Mouse (Mus musculus) left cerebral cortex, postnatal 4 days (tissue): ENCODE measurements around the gene Rrp1. TPM values are rescaled to one million over a fixed set of nuclear protein-coding genes. Genes with fewer than 3 reads are reported as not detected.
"Not testable (repeated sequence)": the region's sequence is repeated elsewhere in the genome, so short reads cannot be mapped to it uniquely, and the experiment has no call there.

Experiments used
- DNase-seq: peaks from one replicate; pipeline ENCODE4 v3.0.0-alpha.2; 2022
- intact Hi-C: fragments of 180-260 bp; cut with DNase I; formaldehyde crosslinking; loops from one replicate; pipeline ENCODE4 v1.15.1; 2025
- total RNA-seq, 2 experiments: library from RNA; stranded (reverse); gene quantifications; 2 replicates each; pipeline ENCODE4 v1.2.3; 2021

The Rrp1 gene
- total RNA-seq, 2 experiments from 2014 or later, result 295 to 298 TPM

DNA sequence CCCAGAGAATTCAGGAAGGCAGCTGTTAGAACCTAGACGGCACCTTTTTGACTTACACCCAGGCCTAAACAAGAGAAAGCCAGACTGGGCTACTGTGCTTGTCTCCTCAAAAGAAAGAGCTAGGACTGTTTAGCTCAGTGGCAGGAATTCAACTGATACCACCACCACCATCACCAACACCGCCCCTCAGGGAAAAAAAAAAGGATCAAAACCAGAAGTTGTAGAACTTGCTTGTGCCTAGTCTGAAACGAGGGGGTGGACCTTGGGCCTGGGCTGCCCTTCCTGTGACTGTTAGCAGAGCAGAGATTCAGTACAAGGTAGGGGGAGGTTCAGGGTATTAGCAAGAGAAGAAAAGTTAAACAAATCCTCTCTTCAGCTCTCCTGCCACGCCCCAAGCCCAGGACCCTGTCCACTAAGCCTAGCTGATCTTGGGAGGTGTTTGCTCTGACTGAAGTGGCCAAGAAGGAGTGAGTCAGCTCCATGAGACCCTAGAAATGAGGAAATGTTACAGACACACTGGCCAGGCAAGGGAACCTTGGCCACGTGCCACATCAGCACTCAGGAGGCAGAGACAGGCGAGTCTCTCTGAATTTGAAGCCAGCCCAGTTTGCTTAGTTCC, 13.4 kb upstream of the Rrp1 start:
- intact Hi-C loops, result no loop called here
- no peak for DNase-seq

DNA sequence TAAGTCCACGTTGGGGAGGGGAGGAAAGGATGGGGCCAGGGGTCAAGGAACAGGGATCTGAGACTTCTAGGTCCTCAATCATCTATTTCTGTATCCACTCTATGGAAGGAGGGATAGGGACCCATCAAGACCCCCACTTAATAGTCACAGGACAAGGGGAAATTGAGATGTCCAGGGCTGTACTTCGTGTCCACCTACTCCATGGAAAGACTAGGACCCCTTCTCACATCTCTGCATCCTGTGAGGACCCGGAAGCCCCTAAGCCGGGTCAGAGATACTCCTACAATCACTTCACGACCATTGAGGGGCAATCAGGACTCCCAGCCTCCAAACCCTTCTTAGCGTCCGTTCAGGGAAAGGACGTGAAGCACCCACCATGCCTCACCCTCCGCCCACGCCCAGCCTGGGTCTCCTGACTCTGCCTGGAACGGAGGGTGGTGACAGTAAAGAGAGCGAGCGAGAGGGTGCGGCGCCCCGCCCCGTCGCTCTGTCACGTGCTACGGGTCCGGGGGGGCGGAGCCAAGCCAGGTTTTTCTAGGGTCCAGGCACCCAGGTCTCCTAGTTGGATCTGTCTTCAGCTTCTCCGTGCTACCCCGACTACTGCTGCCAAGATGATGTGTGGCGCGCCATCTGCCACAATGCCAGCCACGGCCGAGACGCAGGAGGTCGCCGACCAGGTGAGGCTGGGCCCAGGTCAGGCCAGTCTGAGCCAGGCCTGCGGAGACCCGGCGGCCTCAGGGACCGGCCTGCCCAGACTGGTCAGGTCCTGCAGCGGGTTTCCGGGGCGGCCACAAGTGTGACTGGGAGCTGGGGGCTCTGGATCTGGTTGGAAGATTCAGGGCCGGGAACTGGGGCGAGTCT, 12.6 kb upstream of the Rrp1 start, which contains the start of gene Cstb:
Gene Cstb (plus strand): TSS at position 489 of the 861 bp plus-strand sequence.
- intact Hi-C loops, result no loop called here
- DNase-seq, result peak; percentile 78

DNA sequence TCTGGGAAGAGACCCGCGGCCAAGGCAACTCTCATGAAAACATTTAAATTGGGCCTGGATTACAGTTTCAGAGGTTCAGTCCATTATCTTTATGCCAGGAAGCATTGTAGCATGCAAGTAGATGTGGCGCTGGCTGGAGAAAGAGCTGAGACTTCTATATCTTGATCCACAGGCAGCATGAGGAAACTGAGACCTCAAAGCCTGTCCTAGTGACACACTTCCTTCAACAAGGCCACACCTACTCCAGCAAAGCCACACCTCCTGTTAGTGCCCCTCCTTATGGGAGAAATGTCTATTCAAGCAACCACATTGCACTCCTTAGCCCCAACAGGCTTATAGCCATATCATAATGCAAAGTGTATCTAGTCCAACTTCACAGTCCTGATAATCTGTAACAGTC, 9.8 kb upstream of the Rrp1 start:
- intact Hi-C loops, result no loop called here
- no peak for DNase-seq

DNA sequence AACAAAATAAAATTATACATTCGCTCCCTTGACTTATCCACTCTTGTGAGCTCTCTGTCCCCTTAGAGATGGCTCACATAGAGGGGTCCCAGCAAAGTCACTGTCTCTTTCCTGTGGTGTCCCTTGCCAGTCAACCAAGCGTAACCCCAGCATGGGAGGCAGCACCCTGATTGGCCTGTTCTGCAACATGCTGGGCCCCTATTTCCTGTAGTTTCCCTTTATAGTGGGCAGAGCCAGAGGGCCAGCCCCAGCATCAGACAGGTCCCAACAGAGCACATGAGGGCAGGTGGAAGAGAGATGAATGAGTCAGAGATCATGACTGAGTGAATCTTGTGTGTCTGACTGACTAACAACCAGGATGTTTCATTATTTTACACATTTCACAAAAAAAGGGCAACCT, 8.1 kb upstream of the Rrp1 start:
- intact Hi-C loops, result no loop called here
- no peak for DNase-seq

DNA sequence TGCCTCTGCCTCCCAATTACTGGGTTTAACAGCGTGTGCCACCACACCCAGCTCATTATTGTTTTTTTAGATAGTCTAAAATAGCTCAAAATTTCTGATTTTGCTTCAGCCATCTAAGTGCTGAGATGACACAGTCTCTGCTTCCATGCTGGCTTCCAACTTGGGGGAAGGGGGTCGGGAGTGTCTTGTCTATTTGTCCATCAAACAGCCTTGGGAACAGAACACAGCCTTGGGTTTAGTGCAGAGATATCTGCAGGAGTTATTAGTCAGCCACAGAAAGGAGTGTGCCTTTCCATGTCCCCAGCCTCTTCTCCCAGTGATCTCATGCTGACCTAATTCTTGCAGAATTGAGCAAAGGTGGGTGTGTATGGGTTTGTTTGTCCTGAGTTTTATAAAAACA, 5.9 kb upstream of the Rrp1 start:
- DNase-seq, result no peak
- intact Hi-C loops, result no loop called here

DNA sequence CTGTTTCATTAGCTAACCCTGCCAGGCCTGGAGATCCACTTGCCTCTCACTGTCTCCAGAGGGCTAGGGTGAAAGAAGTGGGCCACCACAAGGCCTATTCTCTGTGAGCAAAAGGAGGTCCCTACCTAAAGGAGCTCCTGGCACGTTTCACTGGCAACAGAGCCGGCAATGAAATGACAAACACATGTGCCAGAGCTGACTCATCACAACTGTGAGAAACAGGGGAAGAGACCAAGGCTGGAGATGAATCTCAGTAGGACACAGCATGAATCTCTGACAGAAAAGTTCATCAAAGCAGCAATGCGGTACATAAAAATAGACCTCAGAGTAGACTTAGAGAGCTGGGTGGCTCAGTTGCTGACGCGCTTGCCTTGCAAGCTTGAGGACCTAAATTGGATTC, 5.0 kb upstream of the Rrp1 start:
- no peak for DNase-seq
- intact Hi-C loops, result no loop called here

DNA sequence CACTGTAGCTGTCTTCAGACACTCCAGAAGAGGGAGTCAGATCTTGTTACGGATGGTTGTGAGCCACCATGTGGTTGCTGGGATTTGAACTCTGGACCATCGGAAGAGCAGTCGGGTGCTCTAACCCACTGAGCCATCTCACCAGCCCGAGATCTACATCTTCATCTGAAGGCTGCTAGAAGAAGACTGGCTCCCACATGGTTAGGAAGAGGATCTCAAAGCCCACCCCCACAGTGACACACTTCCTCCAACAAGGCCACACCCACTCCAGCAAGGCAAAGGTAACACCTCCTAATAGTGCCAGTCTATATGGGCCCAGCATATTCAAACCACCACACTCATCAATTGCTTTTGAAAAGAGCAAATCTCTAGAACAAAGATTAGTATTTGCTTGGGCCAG, 2.1 kb upstream of the Rrp1 start:
- intact Hi-C loops, DNase-seq: not testable (repeated sequence)

DNA sequence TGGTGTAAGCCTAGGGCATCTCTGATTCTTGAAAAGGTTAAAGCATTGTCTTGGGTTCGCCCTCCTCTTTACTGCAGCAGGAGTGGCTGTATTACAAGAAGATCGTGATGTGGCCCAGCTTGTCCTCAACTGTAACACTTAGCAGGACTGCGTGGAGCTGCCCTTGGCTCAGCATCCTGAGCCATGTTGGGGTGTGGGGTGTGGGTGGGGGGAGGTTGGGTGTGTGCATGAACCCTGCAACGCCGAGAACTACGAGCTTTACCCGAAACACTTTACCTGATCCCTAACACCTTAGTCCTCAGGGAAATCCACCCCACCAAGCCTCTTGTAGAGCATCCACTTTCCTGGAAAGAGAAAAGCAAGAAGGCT, 293 bp upstream of the Rrp1 start:
- no peak for DNase-seq
- intact Hi-C loops, result no loop called here

DNA sequence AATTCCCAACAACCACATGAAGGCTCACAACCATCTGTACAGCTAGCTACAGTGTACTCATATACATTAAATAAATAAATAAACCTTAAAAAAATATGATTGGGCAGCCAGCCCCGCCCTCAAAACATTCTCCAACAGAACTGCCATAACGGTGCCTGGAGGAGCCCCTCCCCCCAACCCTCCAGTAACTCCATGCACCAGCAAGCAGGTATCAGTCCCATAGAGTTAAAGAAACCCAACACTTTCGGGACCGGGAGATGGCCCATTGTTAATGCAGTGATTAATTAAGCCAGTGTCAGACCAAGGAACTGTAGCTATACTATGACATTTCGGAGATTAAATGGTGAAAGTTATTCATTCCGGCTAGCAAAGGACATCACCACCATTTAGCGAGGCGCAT, 992 bp downstream of the Rrp1 start:
- DNase-seq, result no peak
- intact Hi-C loops, result no loop called here

DNA sequence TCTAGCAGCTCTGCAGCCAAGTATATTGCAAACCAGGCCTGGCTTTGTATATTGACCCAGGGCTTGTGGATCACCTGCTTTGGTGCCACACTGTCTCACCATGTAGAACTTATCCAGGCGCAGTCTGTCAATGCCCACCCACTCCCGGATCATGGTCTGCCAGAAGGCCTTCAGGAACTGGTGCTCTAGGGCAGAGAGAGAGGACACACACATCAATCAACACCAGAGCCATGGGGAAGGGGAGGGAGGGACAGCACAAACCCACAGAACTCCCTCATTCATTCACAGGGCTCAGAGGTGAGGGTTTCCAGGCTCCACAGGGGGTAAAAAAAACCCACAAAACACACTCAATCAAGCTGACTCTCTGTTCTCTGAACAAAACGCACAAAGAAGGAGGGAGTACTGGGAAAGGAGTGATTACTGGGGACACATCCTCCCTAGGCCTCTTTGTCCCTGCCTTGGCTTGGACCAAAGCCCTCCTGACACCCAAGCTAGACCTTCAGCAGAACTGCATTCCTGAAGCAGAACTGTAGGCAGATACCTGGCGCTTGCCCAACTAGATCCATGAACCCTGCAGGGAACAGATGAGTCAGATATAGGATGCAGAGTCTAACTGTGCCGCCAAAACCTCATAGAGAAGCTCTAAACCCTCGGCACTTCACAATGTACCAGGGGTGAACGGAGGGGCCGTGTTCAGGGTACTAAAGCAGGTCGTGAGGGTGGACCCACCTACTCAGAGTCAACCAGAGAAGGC, 3.6 kb downstream of the Rrp1 start:
- no peak for DNase-seq
- intact Hi-C loops, result no loop called here

DNA sequence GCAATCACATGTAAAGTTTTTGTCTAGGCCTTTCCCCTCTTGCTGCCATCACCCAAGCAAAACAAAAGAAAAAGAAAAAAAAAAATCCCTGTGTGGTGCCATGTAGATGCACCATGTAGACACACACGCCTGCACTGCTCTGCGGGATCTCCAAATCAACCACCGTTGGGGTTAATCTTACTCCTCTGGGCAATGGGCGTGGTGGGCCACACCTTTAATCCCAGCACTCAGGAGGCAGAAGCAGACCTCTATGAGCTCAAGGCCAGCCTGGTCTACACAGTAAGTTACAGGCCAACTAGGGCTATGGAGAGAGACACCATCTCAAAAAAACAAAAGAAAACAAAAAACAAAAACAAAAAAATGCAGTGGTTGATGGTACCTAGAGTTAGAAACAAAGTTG, 5.7 kb downstream of the Rrp1 start:
- DNase-seq, result no peak
- intact Hi-C loops, result no loop called here

DNA sequence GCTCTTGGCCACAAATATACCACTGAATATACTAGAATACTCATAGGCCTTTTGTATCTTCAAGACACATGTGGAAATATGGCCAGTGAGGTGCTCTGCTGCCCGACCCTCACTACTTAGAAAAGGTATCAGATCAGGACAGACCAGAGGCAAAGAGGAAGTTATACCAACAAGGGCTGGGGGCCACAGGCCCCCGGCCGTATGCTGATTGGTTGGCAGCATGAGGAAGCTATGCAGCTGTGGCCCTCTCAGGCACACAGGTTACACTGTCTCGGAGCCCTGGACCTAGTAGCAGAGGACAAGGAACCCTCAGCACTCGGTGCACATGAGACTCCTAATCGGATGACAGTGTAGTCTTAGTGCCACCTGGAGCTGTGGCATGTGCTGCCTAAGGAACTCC, 6.7 kb downstream of the Rrp1 start:
- DNase-seq, result no peak
- intact Hi-C loops, result no loop called here

DNA sequence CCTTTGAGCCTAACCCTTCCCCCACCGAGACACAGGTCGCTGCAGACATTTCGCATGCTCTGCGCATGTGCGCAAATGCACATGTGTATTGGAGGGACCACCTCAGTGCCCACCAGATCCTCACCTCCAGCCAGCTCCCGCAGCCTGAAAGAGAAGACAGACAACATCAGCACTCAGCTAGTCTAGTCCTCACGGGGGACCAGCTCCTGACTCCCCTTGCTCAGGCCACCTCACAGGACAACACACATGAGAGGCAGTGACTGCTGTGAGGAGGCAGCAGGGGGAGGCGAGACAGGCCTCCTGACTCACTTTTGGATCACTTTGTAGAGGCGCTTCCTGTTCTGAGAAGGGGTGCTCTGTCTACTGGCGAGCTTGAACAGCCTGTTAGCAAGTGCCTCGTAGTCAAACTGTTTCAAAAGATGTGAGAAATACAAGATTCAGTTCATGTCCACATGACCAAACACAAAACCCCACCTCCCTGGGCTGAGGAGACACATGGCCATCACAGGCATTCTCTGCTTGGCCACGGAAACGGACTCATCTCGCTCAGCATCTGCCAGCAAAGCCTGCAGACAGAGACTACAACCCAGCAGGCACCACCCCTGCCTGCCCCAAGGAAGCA, 10.4 kb downstream of the Rrp1 start:
- intact Hi-C loops, result no loop called here
- no peak for DNase-seq

DNA sequence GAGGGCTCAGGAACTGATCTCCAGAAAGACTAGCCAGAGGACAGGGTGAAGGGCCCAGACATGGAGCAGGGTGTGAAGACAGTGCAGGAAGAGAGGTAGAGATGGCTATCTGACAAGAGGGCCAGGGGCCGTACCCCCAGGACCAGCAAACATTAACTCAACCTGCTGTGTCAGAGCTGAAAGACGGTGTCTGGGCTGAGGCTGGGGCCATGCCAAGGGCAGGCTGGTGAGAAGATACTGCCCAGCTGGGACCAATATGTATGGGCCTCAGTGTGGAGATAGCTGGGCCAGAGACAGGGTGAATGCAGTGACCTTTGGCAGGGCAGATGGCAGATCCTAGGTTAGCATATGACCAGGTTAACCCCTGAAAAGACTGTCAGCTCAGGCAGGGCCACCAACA, 11.7 kb downstream of the Rrp1 start:
- no peak for DNase-seq
- intact Hi-C loops, result no loop called here

DNA sequence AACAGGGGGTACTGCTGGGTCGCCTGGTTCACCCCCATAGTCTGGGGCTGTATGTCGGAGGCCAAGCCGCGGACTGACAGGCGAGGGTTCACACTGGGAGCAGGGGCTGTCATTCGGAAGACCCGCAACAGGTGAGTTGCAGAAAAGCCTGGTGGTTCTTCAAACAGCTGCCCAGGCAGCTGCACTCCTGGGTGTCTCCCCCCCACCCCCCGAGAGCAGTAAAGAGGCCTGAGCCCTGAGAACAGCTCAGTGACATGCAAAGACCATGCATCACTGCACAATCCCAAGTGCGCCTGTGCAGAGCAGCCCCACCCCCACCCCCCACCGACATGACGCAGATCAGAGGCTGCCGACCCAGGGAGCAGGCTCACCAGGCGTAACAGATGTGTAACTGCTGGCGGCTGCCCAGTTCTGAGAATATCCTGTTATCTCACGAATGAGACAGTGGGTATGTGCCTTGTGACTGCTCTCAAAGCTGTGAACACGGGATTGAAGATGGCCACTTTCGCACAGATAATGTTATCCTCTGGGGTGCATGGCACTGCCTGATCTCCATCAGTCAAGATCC, 13.7 kb downstream of the Rrp1 start:
- DNase-seq, result no peak
- intact Hi-C loops, result no loop called here

DNA sequence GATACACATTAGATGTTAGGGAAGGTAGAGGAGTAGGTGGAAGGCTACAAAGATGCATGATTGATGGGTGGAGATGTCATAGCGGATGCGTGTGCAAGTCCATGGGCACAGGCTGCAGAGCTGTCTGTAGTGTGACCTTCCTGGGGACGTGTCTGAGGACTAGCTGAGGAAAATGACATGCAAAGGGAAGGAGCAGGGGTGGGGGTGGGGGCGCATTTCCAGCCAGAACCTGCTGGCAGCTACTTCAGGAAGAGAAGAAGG, 16.3 kb downstream of the Rrp1 start:
- DNase-seq, result no peak
- intact Hi-C loops, result no loop called here

DNA sequence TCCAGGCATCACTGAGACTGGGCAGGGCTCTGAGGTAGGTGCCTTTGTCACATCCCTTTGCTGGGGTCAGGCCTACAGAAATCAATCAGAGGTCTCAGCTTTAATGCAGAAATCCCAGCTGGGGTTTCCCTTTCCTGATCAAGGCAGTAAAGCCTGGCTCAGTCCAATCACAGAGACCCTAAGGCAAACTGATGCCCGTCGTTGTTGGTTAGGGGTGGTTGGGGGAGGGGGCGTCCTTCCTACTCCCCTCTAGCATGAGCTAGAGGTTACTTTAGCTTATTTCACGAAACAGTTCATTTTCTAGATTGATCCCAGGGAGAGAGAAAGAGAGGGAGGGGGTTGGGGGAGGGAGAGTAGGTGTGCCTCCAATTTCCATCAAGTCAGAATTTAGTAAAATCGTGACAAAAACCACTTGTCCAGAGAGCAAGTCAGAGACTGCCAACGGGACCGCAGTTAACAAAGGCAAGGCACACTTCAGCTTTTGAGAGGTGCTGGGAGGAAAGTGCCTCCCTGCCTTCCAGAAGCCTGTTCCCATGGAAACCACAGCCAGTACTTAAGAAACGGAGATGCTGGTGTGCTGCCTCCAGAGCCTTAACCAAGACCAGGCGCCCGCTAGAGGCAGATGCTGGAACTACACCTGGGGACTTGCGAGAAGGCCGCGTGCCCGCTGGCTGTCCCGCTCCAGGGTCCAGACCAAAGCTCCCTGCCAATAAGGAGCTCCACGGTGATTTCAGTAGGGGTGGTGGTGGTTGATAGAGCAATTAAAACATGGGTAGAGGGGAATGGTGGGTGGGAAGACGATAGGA, 16.8 kb downstream of the Rrp1 start:
- intact Hi-C loops, result no loop called here
- DNase-seq, result peak; percentile 96

DNA sequence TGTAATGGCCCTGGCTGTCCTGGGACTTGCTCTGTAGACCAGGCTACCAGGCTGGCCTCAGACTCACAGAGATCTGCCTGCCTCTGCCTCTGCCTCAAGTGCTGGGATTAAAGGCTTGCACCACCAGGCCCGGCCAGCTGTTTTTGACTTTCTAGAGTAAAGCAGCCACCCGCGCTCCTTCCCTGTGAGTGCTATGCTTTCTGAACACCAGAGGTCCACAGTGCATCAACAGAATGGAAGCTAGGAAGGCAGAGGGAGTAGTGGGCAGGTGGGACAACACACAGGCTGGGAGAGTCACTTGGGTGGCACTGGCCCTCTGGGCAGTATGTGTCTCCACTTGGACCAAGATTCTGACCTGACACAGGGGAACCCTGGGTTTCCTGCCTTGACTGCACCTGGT, 17.5 kb downstream of the Rrp1 start:
- intact Hi-C loops, result no loop called here
- DNase-seq, result no peak

DNA sequence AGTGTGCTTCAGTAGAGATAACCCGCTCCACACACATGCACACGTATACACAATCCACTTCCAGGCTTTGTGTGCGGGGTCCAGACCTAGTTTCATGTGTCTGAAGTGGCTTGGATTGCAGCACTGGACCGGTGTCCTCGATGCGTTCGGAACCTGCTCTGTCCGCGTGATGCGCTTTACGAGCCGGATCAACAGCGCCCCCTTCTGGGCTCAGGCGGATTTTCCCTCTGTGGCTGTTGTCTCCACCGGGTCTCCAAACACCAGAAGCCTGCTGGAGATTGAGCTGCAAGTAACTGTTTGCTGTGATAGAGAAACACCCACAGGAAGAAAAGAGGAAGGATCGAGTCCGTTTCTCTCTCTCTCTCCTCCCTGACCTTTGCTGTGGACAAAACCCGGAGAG, 20.8 kb downstream of the Rrp1 start:
- DNase-seq, result peak; percentile 82

DNA sequence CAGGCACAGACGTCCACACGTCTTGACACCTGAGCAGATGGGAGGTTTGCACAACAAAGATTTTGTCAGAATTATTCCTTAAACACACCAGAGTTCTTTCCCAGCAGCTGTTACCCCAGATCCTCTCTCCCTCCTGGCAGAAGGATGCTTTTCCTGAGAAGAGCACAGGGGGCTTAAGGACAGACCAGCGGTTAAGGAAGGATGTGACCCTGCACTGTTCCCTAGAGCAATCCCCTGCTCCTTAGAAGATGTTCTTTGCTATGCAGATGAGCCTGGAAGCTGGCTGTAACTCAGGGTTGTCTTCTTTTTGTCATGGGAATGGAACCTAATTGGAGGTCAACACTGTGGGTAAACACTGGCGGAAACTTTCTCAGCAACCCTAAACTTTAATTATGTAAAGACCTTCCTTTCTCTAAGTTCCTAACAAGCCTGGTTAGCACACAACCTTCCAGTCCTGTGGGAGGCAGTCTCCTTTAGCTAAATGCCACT, 21.8 kb downstream of the Rrp1 start:
- no peak for DNase-seq
- intact Hi-C loops, result loop anchor here (5.0 kb wide), 1 partner anchor 114 kb away; no protein-coding TSS in a partner anchor

More for the DNA sequence above, 20.8 kb downstream of the Rrp1 start:
- intact Hi-C loops, result loop anchor here (5.0 kb wide), 1 partner anchor 115 kb away; no protein-coding TSS in a partner anchor
